Mouse (Mus musculus) neutrophil, adult 5-6 weeks (primary cell): ENCODE measurements around the gene Mrgprx1. TPM values are rescaled to one million over a fixed set of nuclear protein-coding genes. Genes with fewer than 3 reads are reported as not detected.

ENCODE experiments used
- ATAC-seq: fragments of 151-379, 151-347 bp; 2 replicates; pipeline ENCODE4 v1.8.0; 2017; ENCODE audit warnings: mild to moderate bottlenecking, moderate TSS enrichment; ENCODE audit not compliant: insufficient number of reproducible peaks, poor library complexity, low FRiP score, severe bottlenecking; ENCODE audit errors: extremely low read depth
- total RNA-seq: library from RNA; stranded (forward); fragments of 200-1000 nt; gene quantifications from 2 replicates; pipeline ENCODE4 v1.2.3, GENCODE M21; 2017

The Mrgprx1 gene
- total RNA-seq: not detected in 2 replicates

- no peak for ATAC-seq
These were observed at the start of gene Mrgprx1 for GRCm38 (mm10) chr7:48027497-48027896. Mrgprx1 (minus strand) TSS chr7:48027597.

- ATAC-seq: no peak
These were observed 48.1 kb upstream of the Mrgprx1 start for GRCm38 (mm10) chr7:48075521-48075920.

GRCm38 (mm10) chr7:48046475-48047185, 19.2 kb upstream of the Mrgprx1 start:
- no peak for ATAC-seq

- ATAC-seq: no peak
These were observed 16.6 kb upstream of the Mrgprx1 start for GRCm38 (mm10) chr7:48044046-48044445.

- ATAC-seq: no peak
These were observed 9.5 kb downstream of the Mrgprx1 start for GRCm38 (mm10) chr7:48017874-48018273.

- no peak for ATAC-seq
These were observed 31.7 kb downstream of the Mrgprx1 start for GRCm38 (mm10) chr7:47995689-47996088.

- no peak for ATAC-seq
These were observed 40.6 kb downstream of the Mrgprx1 start for GRCm38 (mm10) chr7:47986752-47987151.

- no peak for ATAC-seq
These were observed 45.4 kb downstream of the Mrgprx1 start, which contains the start of gene Mrgpra4 for GRCm38 (mm10) chr7:47981995-47982394. Mrgpra4 (minus strand) TSS chr7:47982095.

Other genes with a start within 250 kb of the Mrgprx1 start
- gene Mrgpra4, start 45.5 kb downstream of the Mrgprx1 start, total RNA-seq: not detected in 2 replicates
- not detected in 2 replicates for gene Mrgprb5, start 141.4 kb upstream of the Mrgprx1 start, total RNA-seq
- gene Mrgprb4, start 171.7 kb upstream of the Mrgprx1 start, total RNA-seq: not detected in 2 replicates